In genomic region chr17:81062349-81062871, GRCm38 (mm10) we compare ENCODE assay signal across 12 mouse cellular contexts. TPM values are rescaled to one million over a fixed set of nuclear protein-coding genes. Genes with fewer than 3 reads are reported as not detected.
A peak's percentile ranks its signal among the peaks of the same experiment; 100 is the strongest.
DNase-seq lines count a peak whose midpoint lies in the region; ATAC-seq and TF ChIP-seq lines count a peak whose summit lies in the region.
"Had no signal": no experiment of that assay in that cellular context is flagged by ENCODE, and none has a peak within 500 bp of the region (broad histone marks: within the 10 kb centered on the region; RNA-seq: fewer than 3 reads in every experiment).

No protein-coding gene starts in this region.

- intact Hi-C loops in heart, postnatal 14 days (cut with DNase I), result no loop called here

- peaks cover 14% of the 10 kb centered on the region for H3K4me1 ChIP-seq in heart, embryonic 15.5 days (replicated peaks)
- H3K4me1 ChIP-seq in MEL (ENCODE audit: control insufficient read depth in 1 of 2, insufficient read depth in 2 of 2, low read length in 2 of 2), result peaks cover 0 to 3% of the 10 kb centered on the region in 2 experiments; a peak in 1 of 4 replicates
- H3K4me1 ChIP-seq in liver, embryonic 16.5 days (ENCODE audit: control insufficient read depth, low read depth, low read length), result peaks cover 13% of the 10 kb centered on the region
- peaks cover 11% of the 10 kb centered on the region; the same call in 1 of the 2 replicates for H3K4me1 ChIP-seq in midbrain, embryonic 15.5 days

- no peak overlapping the region for H3K4me2 ChIP-seq in heart, embryonic 15.5 days
- H3K4me2 ChIP-seq in liver, embryonic 16.5 days (ENCODE audit: low read depth, low read length), result no peak overlapping the region
- no peak overlapping the region for H3K4me2 ChIP-seq in midbrain, embryonic 15.5 days
- H3K4me2 ChIP-seq: limb, embryonic 15.5 days had no signal

- no peak for ATAC-seq in heart, embryonic 15.5 days (replicated peaks; ENCODE audit: insufficient number of reproducible peaks, insufficient read depth, low FRiP score, low read depth)
- peak; percentile 22 for ATAC-seq in liver, embryonic 16.5 days (ENCODE audit: low read depth)
- no peak for ATAC-seq in activated CD4-positive, CD25-positive, alpha-beta regulatory T cell, adult 4 months
- no peak for ATAC-seq in midbrain, embryonic 15.5 days (replicated peaks)

- no peaks in the 10 kb centered on the region for H3K9me3 ChIP-seq in heart, embryonic 15.5 days (replicated peaks)
- H3K9me3 ChIP-seq in MEL (replicated peaks; ENCODE audit: insufficient read depth, low read length), result no peaks in the 10 kb centered on the region
- H3K9me3 ChIP-seq in liver, embryonic 16.5 days (replicated peaks; ENCODE audit: control insufficient read depth, low read length), result no peaks in the 10 kb centered on the region
- H3K9me3 ChIP-seq in midbrain, embryonic 15.5 days, result no peaks in the 10 kb centered on the region
- H3K9me3 ChIP-seq: limb, embryonic 15.5 days had no signal

- DNase-seq in heart, postnatal 14 days, result no peak
- DNase-seq in MEL (ENCODE audit: low read depth, low spot score), result peak; percentile 84
- DNase-seq in embryo, embryonic 10 days (ENCODE audit: low spot score), result peak; percentile 48
- DNase-seq in right cerebral cortex, postnatal 4 days, result no peak
- DNase-seq: cerebellum, postnatal 14 days; gastrocnemius, postnatal 36 days; right cerebral cortex, adult 18-20 months had no signal

- no peaks in the 10 kb centered on the region for H3K27me3 ChIP-seq in heart, embryonic 15.5 days
- no peaks in the 10 kb centered on the region for H3K27me3 ChIP-seq in MEL (ENCODE audit: control insufficient read depth in 1 of 2, insufficient read depth in 2 of 2, low read length in 2 of 2)
- H3K27me3 ChIP-seq in liver, embryonic 16.5 days (ENCODE audit: control insufficient read depth, insufficient read depth, low read depth, low read length), result no peaks in the 10 kb centered on the region; the same call in 1 of the 2 replicates
- H3K27me3 ChIP-seq in midbrain, embryonic 15.5 days (replicated peaks), result no peaks in the 10 kb centered on the region
- H3K27me3 ChIP-seq: limb, embryonic 15.5 days had no signal

- no peak for TF ChIP-seq RAD21 in MEL (IDR thresholded peaks at IDR 0.05; ENCODE audit: low read depth, low read length)

- no peak for TF ChIP-seq POLR2A in MEL (IDR thresholded peaks at IDR 0.05; ENCODE audit: control insufficient read depth in 1 of 2, insufficient read depth in 1 of 2, low read depth in 1 of 2, low read length in 2 of 2, poor library complexity in 1 of 2)

- peaks cover 17% of the 10 kb centered on the region for H3K79me2 ChIP-seq in MEL (ENCODE audit: control insufficient read depth, insufficient read depth, low read length, poor library complexity)

- TF ChIP-seq EP300 in MEL (IDR thresholded peaks at IDR 0.05; ENCODE audit: low read depth in 1 of 2, low read length in 2 of 2), result peak; percentile 73 to 86

- no peak for TF ChIP-seq CTCF in MEL (IDR thresholded peaks at IDR 0.05 in 2 of 3, conservative IDR thresholded peaks at IDR 0.05 in 1 of 3; ENCODE audit: control insufficient read depth in 1 of 3, insufficient read depth in 1 of 3, low read depth in 2 of 3, low read length in 3 of 3, poor library complexity in 1 of 3, severe bottlenecking in 1 of 3)

- no peak overlapping the region for H3K4me3 ChIP-seq in heart, embryonic 15.5 days
- no peak overlapping the region for H3K4me3 ChIP-seq in MEL (ENCODE audit: control insufficient read depth in 1 of 2, insufficient read depth in 1 of 2, low read depth in 2 of 2, low read length in 2 of 2)
- no peak overlapping the region for H3K4me3 ChIP-seq in liver, embryonic 16.5 days (ENCODE audit: low read depth, low read length)
- H3K4me3 ChIP-seq in midbrain, embryonic 15.5 days, result no peak overlapping the region
- H3K4me3 ChIP-seq: limb, embryonic 15.5 days had no signal

- 27% methylated on average over 6 of the region's 6 CpGs for WGBS in heart, embryonic 15.5 days
- 32% methylated on average over 6 of the region's 6 CpGs for WGBS in liver, embryonic 16.5 days (ENCODE audit: insufficient replicate concordance)
- WGBS in midbrain, embryonic 15.5 days, result 86% methylated on average over 6 of the region's 6 CpGs

- H3K36me3 ChIP-seq in heart, embryonic 15.5 days, result peaks cover 5% of the 10 kb centered on the region; the same call in 1 of the 2 replicates
- peaks cover 0 to 6% of the 10 kb centered on the region in 2 experiments for H3K36me3 ChIP-seq in MEL (ENCODE audit: control insufficient read depth in 1 of 2, insufficient read depth in 2 of 2, low read length in 2 of 2)
- peaks cover 4% of the 10 kb centered on the region for H3K36me3 ChIP-seq in liver, embryonic 16.5 days (ENCODE audit: control insufficient read depth, insufficient read depth)
- H3K36me3 ChIP-seq in midbrain, embryonic 15.5 days (replicated peaks), result no peaks in the 10 kb centered on the region

- no peak overlapping the region for H3K9ac ChIP-seq in heart, embryonic 15.5 days
- H3K9ac ChIP-seq in MEL (ENCODE audit: control insufficient read depth, low read depth, low read length, poor library complexity, severe bottlenecking), result peak overlapping the region; percentile 2; the same call in 1 of the 2 replicates
- H3K9ac ChIP-seq in liver, embryonic 16.5 days (ENCODE audit: low read depth, low read length), result no peak overlapping the region
- no peak overlapping the region for H3K9ac ChIP-seq in midbrain, embryonic 15.5 days
- H3K9ac ChIP-seq: limb, embryonic 15.5 days had no signal

- H3K27ac ChIP-seq in heart, embryonic 15.5 days, result peak overlapping the region; percentile 29
- peak overlapping the region; percentile 69 for H3K27ac ChIP-seq in MEL (ENCODE audit: control insufficient read depth, low read depth, low read length)
- H3K27ac ChIP-seq in liver, embryonic 16.5 days (ENCODE audit: low read length), result peak overlapping the region; percentile 31; the same call in 1 of the 2 replicates
- H3K27ac ChIP-seq in midbrain, embryonic 15.5 days, result no peak overlapping the region
- H3K27ac ChIP-seq: limb, embryonic 15.5 days had no signal

TF ChIP-seq in MEL, 35 proteins besides CTCF, POLR2A, EP300 and RAD21:
- TF ChIP-seq ZNF384 (IDR thresholded peaks at IDR 0.05; ENCODE audit: low read depth, low read length), result no peak
- no peak for TF ChIP-seq CHD1 (IDR thresholded peaks at IDR 0.05; ENCODE audit: low read depth, low read length)
- peak; percentile 83 for TF ChIP-seq GATA1 (IDR thresholded peaks at IDR 0.05; ENCODE audit: low read depth, low read length)
- peak; percentile 59 for TF ChIP-seq RCOR1 (IDR thresholded peaks at IDR 0.05; ENCODE audit: low read depth, low read length)
- peak; percentile 83 for TF ChIP-seq SIN3A (IDR thresholded peaks at IDR 0.05; ENCODE audit: low read length)
- peak; percentile 27; the same call in 1 of the 2 replicates for TF ChIP-seq BHLHE40 (IDR thresholded peaks at IDR 0.05; ENCODE audit: borderline replicate concordance, low read depth, low read length)
- TF ChIP-seq ELF1 (IDR thresholded peaks at IDR 0.05; ENCODE audit: low read depth, low read length), result no peak
- TF ChIP-seq TCF12 (IDR thresholded peaks at IDR 0.05; ENCODE audit: low read depth, low read length), result peak; percentile 94
- TF ChIP-seq NELFE (IDR thresholded peaks at IDR 0.05; ENCODE audit: low read depth, low read length), result no peak
- TF ChIP-seq MXI1 (IDR thresholded peaks at IDR 0.05; ENCODE audit: low read depth, low read length), result 0 out of 2 replicates have a peak, but pooled peaks have one; percentile 30
- TF ChIP-seq ETS1 (IDR thresholded peaks at IDR 0.05; ENCODE audit: low read depth, low read length), result peak; percentile 97
- TF ChIP-seq MEF2A (IDR thresholded peaks at IDR 0.05; ENCODE audit: extremely low read depth, insufficient replicate concordance, low read depth, low read length, poor library complexity, severe bottlenecking), result peak; percentile 72; the same call in 1 of the 2 replicates
- no peak for TF ChIP-seq MAFK (IDR thresholded peaks at IDR 0.05; ENCODE audit: borderline replicate concordance, low read depth, low read length)
- no peak for TF ChIP-seq HCFC1 (IDR thresholded peaks at IDR 0.05; ENCODE audit: low read depth, low read length)
- TF ChIP-seq CHD2 (IDR thresholded peaks at IDR 0.05; ENCODE audit: low read length), result no peak
- 0 out of 2 replicates have a peak, but pooled peaks have one; percentile 22 for TF ChIP-seq KAT2A (conservative IDR thresholded peaks at IDR 0.05; ENCODE audit: low read depth, low read length)
- peak; percentile 89 for TF ChIP-seq TAL1 (IDR thresholded peaks at IDR 0.05; ENCODE audit: low read length)
- TF ChIP-seq MYB (IDR thresholded peaks at IDR 0.05; ENCODE audit: low read depth, low read length), result peak; percentile 61; the same call in 1 of the 2 replicates

RNA-seq across cellular contexts. Expression of gene Thumpd2, which starts 2.5 kb away (rescaled TPM):
- 8.7 and 10.2 TPM in 2 replicates for polyA plus RNA-seq in heart, embryonic 15.5 days (2015; fragmentation: Nextera tagmentation; extraction: Ambion mirVana)
- 1 to 10 TPM; 4.6 TPM for total RNA-seq in heart, postnatal 14 days (2021)
- total RNA-seq in MEL (2012; rRNA removed), result 15.5 and 15.8 TPM in 2 replicates
- 10 to 100 TPM in 1 of 2 experiments, not detected in 1; 15.1 TPM for polyA plus RNA-seq in MEL (2012; ENCODE audit: insufficient read depth in 1 of 2, insufficient read length in 2 of 2, low read depth in 1 of 2, low replicate concordance in 2 of 2, missing spikeins in 1 of 2)
- 5.9 and 6.1 TPM in 2 replicates for polyA plus RNA-seq in liver, embryonic 16.5 days (2015; fragmentation: Nextera tagmentation; extraction: Ambion mirVana)
- 10 to 100 TPM; 10.2 to 14.8 TPM for polyA plus RNA-seq in activated CD4-positive, CD25-positive, alpha-beta regulatory T cell, adult 4 months (2017; shearing (Covaris generic))
- 7.3 and 7.5 TPM in 2 replicates for polyA plus RNA-seq in midbrain, embryonic 15.5 days (2015; fragmentation: Nextera tagmentation; extraction: Ambion mirVana)

Comparison
In these comparisons a context has a peak if more than half of its experiments do, and no peak if none do; other contexts are left out.
1. DNase-seq: peak in MEL (single experiment) and embryo, embryonic 10 days (single experiment); none in heart, postnatal 14 days (0 of 2) and right cerebral cortex, postnatal 4 days (single experiment).